Mouse (Mus musculus): Measurements from ENCODE around the gene Odf2l. TPM values are rescaled to one million over a fixed set of nuclear protein-coding genes. Genes with fewer than 3 reads are reported as not detected.

The Odf2l gene
- polyA plus RNA-seq, 1 experiment = 0.63 TPM

DNA sequence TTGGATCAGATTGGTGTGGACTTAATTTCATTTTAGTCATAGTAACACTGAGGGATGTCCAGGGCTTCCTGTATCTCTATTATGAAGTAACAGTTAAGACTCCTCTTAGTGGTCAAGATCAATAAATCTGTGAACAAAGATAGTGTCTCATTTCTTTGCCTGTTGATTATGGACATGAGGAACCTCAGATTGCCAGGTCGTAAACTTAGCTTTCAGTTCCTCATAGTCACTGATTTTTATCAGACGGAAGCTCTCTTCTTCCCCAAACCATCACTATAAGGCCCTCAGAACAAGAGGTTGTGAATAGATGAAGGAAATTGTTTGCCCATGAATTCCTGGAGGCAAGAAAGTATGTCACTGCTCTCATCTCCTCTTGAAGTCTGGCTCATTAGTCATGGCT is 73.6 kb downstream of the Odf2l start:
- TF ChIP-seq FLI1 (IDR thresholded peaks at IDR 0.05; ENCODE audit: low read length) = no peak
- H3K27me3 ChIP-seq (replicated peaks) = no peaks in the 10 kb centered on the region
- no peaks in the 10 kb centered on the region for H3K4me1 ChIP-seq
- H3K36me3 ChIP-seq (replicated peaks; ENCODE audit: low read length) = no peaks in the 10 kb centered on the region
- H3K4me3 ChIP-seq (replicated peaks) = no peak overlapping the region
- no peaks in the 10 kb centered on the region for H3K9me3 ChIP-seq

- no peak for TF ChIP-seq FLI1 (IDR thresholded peaks at IDR 0.05; ENCODE audit: low read length)
- TF ChIP-seq GATA1 (IDR thresholded peaks at IDR 0.05; ENCODE audit: borderline replicate concordance, low read length) = no peak
- no peaks in the 10 kb centered on the region for H3K27me3 ChIP-seq (replicated peaks)
Measured at GRCm38 (mm10) chr3:145195240-145195923, 77.0 kb downstream of the Odf2l start.

DNA sequence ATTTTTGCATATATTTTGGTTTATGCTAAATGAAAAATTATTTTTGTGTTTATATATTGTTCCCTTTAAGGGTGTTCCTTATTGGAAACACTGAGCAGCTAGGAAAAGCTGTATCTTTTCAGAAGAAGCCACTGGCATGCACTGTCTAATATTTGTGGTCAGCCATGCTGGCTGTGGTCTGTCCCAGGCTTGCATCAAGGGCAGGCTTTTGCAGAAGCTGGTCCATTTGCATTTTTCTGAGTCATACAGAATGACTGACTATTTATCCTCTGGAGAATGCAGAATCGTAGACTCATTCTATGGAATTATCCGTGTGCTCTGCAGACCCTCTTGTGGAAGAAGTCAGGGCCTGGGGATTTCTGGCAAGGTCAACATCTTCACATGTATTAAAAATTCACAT is 79.7 kb downstream of the Odf2l start:
- no peak for TF ChIP-seq GATA1 (IDR thresholded peaks at IDR 0.05; ENCODE audit: borderline replicate concordance, low read length)
- no peak for TF ChIP-seq FLI1 (IDR thresholded peaks at IDR 0.05; ENCODE audit: low read length)
- Histone ChIP-seq H3K4me3 (replicated peaks) (no peak overlapping the region), H3K9me3 (0 out of 2 replicates have a peak, but pooled peaks cover 4% of the 10 kb centered on the region), H3K27me3 (replicated peaks) (no peaks in the 10 kb centered on the region), H3K4me1 (peaks cover 6% of the 10 kb centered on the region; the same call in 1 of the 2 replicates), H3K36me3 (replicated peaks; ENCODE audit: low read length) (no peaks in the 10 kb centered on the region)

More at GRCm38 (mm10) chr3:145195240-145195923, 77.0 kb downstream of the Odf2l start:
- H3K9me3 ChIP-seq = 0 out of 2 replicates have a peak, but pooled peaks cover 4% of the 10 kb centered on the region
- peaks cover 3% of the 10 kb centered on the region; the same call in 1 of the 2 replicates for H3K4me1 ChIP-seq
- no peak overlapping the region for H3K4me3 ChIP-seq (replicated peaks)
- H3K36me3 ChIP-seq (replicated peaks; ENCODE audit: low read length) = no peaks in the 10 kb centered on the region

Other genes starting within 250 kb of the Odf2l start
- gene Clca4b, start 186.1 kb upstream of the Odf2l start, polyA plus RNA-seq (2012; ENCODE audit: insufficient read depth, low replicate concordance) = not detected in 2 replicates
- gene Clca4a, start 143.5 kb upstream of the Odf2l start, polyA plus RNA-seq (2012; ENCODE audit: insufficient read depth, low replicate concordance) = not detected in 2 replicates
- not detected in 2 replicates for gene Clca1, start 85.8 kb upstream of the Odf2l start, polyA plus RNA-seq (2012; ENCODE audit: insufficient read depth, low replicate concordance)
- not detected in 2 replicates for gene Clca2, start 19.1 kb upstream of the Odf2l start, polyA plus RNA-seq (2012; ENCODE audit: insufficient read depth, low replicate concordance)
- gene Col24a1, start 173.9 kb downstream of the Odf2l start, polyA plus RNA-seq (2012; ENCODE audit: insufficient read depth, low replicate concordance) = not detected in 2 replicates

Measured in megakaryocyte, embryonic 14.5 days (primary cell).